Mouse (Mus musculus): ENCODE data around the gene Nfkbil1. TPM values are rescaled to one million over a fixed set of nuclear protein-coding genes. Genes with fewer than 3 reads are reported as not detected.

Gene Nfkbil1
- polyA plus RNA-seq, 1 experiment, result 36.3 TPM

GRCm38 (mm10) chr17:35242015-35242941 is 6.7 kb upstream of the Nfkbil1 start:
- WGBS, result under 1% methylated on average over 55 of the region's 55 CpGs
- H3K27me3 ChIP-seq (ENCODE audit: control insufficient read depth, insufficient read depth, low read length), result no peaks in the 10 kb centered on the region
- peaks cover 22% of the 10 kb centered on the region for H3K4me1 ChIP-seq (ENCODE audit: control insufficient read depth, insufficient read depth, insufficient read length, low read length)
- peaks cover 37% of the 10 kb centered on the region for H3K36me3 ChIP-seq (ENCODE audit: control insufficient read depth, insufficient read depth, low read length)
- H3K4me3 ChIP-seq (ENCODE audit: low read depth, low read length), result peak overlapping the region; percentile 85
- H3K27ac ChIP-seq (ENCODE audit: insufficient read depth, low read depth, low read length), result peak overlapping the region; percentile 90
- 0 out of 2 replicates have a peak, but pooled peaks have one; percentile 36 for TF ChIP-seq POLR2A (IDR thresholded peaks at IDR 0.05; ENCODE audit: low read depth, low read length)
- TF ChIP-seq CTCF (IDR thresholded peaks at IDR 0.05; ENCODE audit: extremely low read depth, insufficient read length, insufficient replicate concordance, low read depth, low read length), result no peak; the same call in 1 of the 2 replicates

- peaks cover 29% of the 10 kb centered on the region for H3K36me3 ChIP-seq (ENCODE audit: control insufficient read depth, insufficient read depth, low read length)
- H3K4me3 ChIP-seq (ENCODE audit: low read depth, low read length), result peak within 1 kb of the TSS; percentile 85
- peaks cover 22% of the 10 kb centered on the region for H3K4me1 ChIP-seq (ENCODE audit: control insufficient read depth, insufficient read depth, insufficient read length, low read length)
- H3K27ac ChIP-seq (ENCODE audit: insufficient read depth, low read depth, low read length), result peak within 1 kb of the TSS; percentile 99
- H3K27me3 ChIP-seq (ENCODE audit: control insufficient read depth, insufficient read depth, low read length), result no peaks in the 10 kb centered on the region
- WGBS, result under 1% methylated on average over 69 of the region's 69 CpGs
- TF ChIP-seq CTCF (IDR thresholded peaks at IDR 0.05; ENCODE audit: extremely low read depth, insufficient read length, insufficient replicate concordance, low read depth, low read length) (no peak), POLR2A (IDR thresholded peaks at IDR 0.05; ENCODE audit: low read depth, low read length) (peak; percentile 67; the same call in 1 of the 2 replicates)
Measured at GRCm38 (mm10) chr17:35241305-35242014, 5.9 kb upstream of the Nfkbil1 start, which contains the start of gene Ddx39b. Gene Ddx39b (plus strand): TSS chr17:35241746.

- TF ChIP-seq POLR2A (IDR thresholded peaks at IDR 0.05; ENCODE audit: low read depth, low read length) (no peak), CTCF (IDR thresholded peaks at IDR 0.05; ENCODE audit: extremely low read depth, insufficient read length, insufficient replicate concordance, low read depth, low read length) (no peak)
- peaks cover 21% of the 10 kb centered on the region for H3K36me3 ChIP-seq (ENCODE audit: control insufficient read depth, insufficient read depth, low read length)
- no peaks in the 10 kb centered on the region for H3K27me3 ChIP-seq (ENCODE audit: control insufficient read depth, insufficient read depth, low read length)
- H3K4me1 ChIP-seq (ENCODE audit: control insufficient read depth, insufficient read depth, insufficient read length, low read length), result peaks cover 22% of the 10 kb centered on the region
- WGBS, result 21% methylated on average over 12 of the region's 12 CpGs
- H3K4me3 ChIP-seq (ENCODE audit: low read depth, low read length), result peak overlapping the region; percentile 85
- peak overlapping the region; percentile 99 for H3K27ac ChIP-seq (ENCODE audit: insufficient read depth, low read depth, low read length)
Measured at GRCm38 (mm10) chr17:35240384-35241304, 5.1 kb upstream of the Nfkbil1 start.

- Histone ChIP-seq H3K4me3 (ENCODE audit: low read depth, low read length) (no peak overlapping the region), H3K4me1 (ENCODE audit: control insufficient read depth, insufficient read depth, insufficient read length, low read length) (peaks cover 24% of the 10 kb centered on the region), H3K27me3 (ENCODE audit: control insufficient read depth, insufficient read depth, low read length) (no peaks in the 10 kb centered on the region), H3K36me3 (ENCODE audit: control insufficient read depth, insufficient read depth, low read length) (peaks cover 15% of the 10 kb centered on the region), H3K27ac (ENCODE audit: insufficient read depth, low read depth, low read length) (no peak overlapping the region)
- 77% methylated on average over 5 of the region's 5 CpGs for WGBS
- TF ChIP-seq CTCF (IDR thresholded peaks at IDR 0.05; ENCODE audit: extremely low read depth, insufficient read length, insufficient replicate concordance, low read depth, low read length) (no peak), POLR2A (IDR thresholded peaks at IDR 0.05; ENCODE audit: low read depth, low read length) (no peak)
Measured at GRCm38 (mm10) chr17:35239700-35240099, 4.1 kb upstream of the Nfkbil1 start.

- H3K27me3 ChIP-seq (ENCODE audit: control insufficient read depth, insufficient read depth, low read length), result no peaks in the 10 kb centered on the region
- H3K4me3 ChIP-seq (ENCODE audit: low read depth, low read length), result no peak overlapping the region
- peaks cover 12% of the 10 kb centered on the region for H3K4me1 ChIP-seq (ENCODE audit: control insufficient read depth, insufficient read depth, insufficient read length, low read length)
- H3K27ac ChIP-seq (ENCODE audit: insufficient read depth, low read depth, low read length), result no peak overlapping the region
- H3K36me3 ChIP-seq (ENCODE audit: control insufficient read depth, insufficient read depth, low read length), result no peaks in the 10 kb centered on the region
- TF ChIP-seq CTCF (IDR thresholded peaks at IDR 0.05; ENCODE audit: extremely low read depth, insufficient read length, insufficient replicate concordance, low read depth, low read length) (no peak), POLR2A (IDR thresholded peaks at IDR 0.05; ENCODE audit: low read depth, low read length) (no peak)
- WGBS, result 95% methylated on average over 12 of the region's 12 CpGs
Measured at GRCm38 (mm10) chr17:35237504-35237903, 1.9 kb upstream of the Nfkbil1 start.

- Histone ChIP-seq H3K4me3 (ENCODE audit: low read depth, low read length) (no peak overlapping the region), H3K27me3 (ENCODE audit: control insufficient read depth, insufficient read depth, low read length) (no peaks in the 10 kb centered on the region), H3K36me3 (ENCODE audit: control insufficient read depth, insufficient read depth, low read length) (no peaks in the 10 kb centered on the region), H3K27ac (ENCODE audit: insufficient read depth, low read depth, low read length) (no peak overlapping the region), H3K4me1 (ENCODE audit: control insufficient read depth, insufficient read depth, insufficient read length, low read length) (peaks cover 12% of the 10 kb centered on the region)
- 83% methylated on average over 9 of the region's 9 CpGs for WGBS
- TF ChIP-seq POLR2A (IDR thresholded peaks at IDR 0.05; ENCODE audit: low read depth, low read length), result no peak
- no peak for TF ChIP-seq CTCF (IDR thresholded peaks at IDR 0.05; ENCODE audit: extremely low read depth, insufficient read length, insufficient replicate concordance, low read depth, low read length)
Measured at GRCm38 (mm10) chr17:35236996-35237395, 1.4 kb upstream of the Nfkbil1 start.
